Mouse (Mus musculus) spleen, adult 2 months (tissue): ENCODE measurements around the gene Cbs.

Experiments used
- CTCF ChIP-seq: fragments of 200-500 bp; IDR thresholded peaks from 2 replicates; pipeline ENCODE4 v1.5.1; 2011; ENCODE audit warnings: mild to moderate bottlenecking, inconsistent platforms; ENCODE audit not compliant: insufficient read depth, insufficient read length, insufficient replicate concordance; ENCODE audit errors: extremely low read depth
- POLR2A ChIP-seq: fragments of 200-500 bp; IDR thresholded peaks from 2 replicates; pipeline ENCODE4 v1.6.1; 2011; ENCODE audit warnings: low read depth, low read length, inconsistent platforms

GRCm38 (mm10) chr17:31635781-31636180 lies 1.3 kb downstream of the Cbs start:
- no peak for TF ChIP-seq POLR2A
- TF ChIP-seq CTCF: no peak
